Mouse (Mus musculus) liver, adult 2 months (tissue): ENCODE measurements around the gene Ppef2. TPM values are rescaled to one million over a fixed set of nuclear protein-coding genes. Genes with fewer than 3 reads are reported as not detected.
A peak's percentile ranks its signal among the peaks of the same experiment; 100 is the strongest.

Source experiments
- DNase-seq: peaks from one replicate; pipeline ENCODE4 v3.0.0-alpha.2; 2011; ENCODE audit warnings: low read depth, low spot score; ENCODE audit errors: extremely low read depth
- H3K27ac ChIP-seq: fragments of 200-500 bp; replicated peaks from 2 replicates; pipeline ENCODE4 v1.5.1; 2012; ENCODE audit warnings: low read depth, mild to moderate bottlenecking, control low read depth, inconsistent platforms, low read length; ENCODE audit not compliant: insufficient read depth
- H3K27me3 ChIP-seq: fragments of 200-500 bp; 2 replicates; pipeline ENCODE4 v1.6.1; 2012; ENCODE audit warnings: mild to moderate bottlenecking, moderate library complexity, low read length, inconsistent platforms; ENCODE audit not compliant: control insufficient read depth, insufficient read depth
- H3K36me3 ChIP-seq: fragments of 200-500 bp; 2 replicates; pipeline ENCODE4 v1.6.1; 2012; ENCODE audit warnings: low read length, inconsistent platforms; ENCODE audit not compliant: control insufficient read depth, insufficient read depth
- H3K4me1 ChIP-seq: fragments of 200-500 bp; 2 replicates; pipeline ENCODE4 v1.6.1; 2011; ENCODE audit warnings: low read length; ENCODE audit not compliant: control insufficient read depth, insufficient read depth
- H3K4me3 ChIP-seq: fragments of 200-500 bp; 2 replicates; pipeline ENCODE4 v1.5.1; 2011; ENCODE audit warnings: low read depth, mild to moderate bottlenecking, control low read depth, low read length, moderate library complexity; ENCODE audit not compliant: insufficient read depth
- H3K79me2 ChIP-seq: fragments of 200-500 bp; 2 replicates; pipeline ENCODE4 v1.6.1; 2012; ENCODE audit warnings: inconsistent platforms, mild to moderate bottlenecking, low read length, moderate library complexity; ENCODE audit not compliant: control insufficient read depth, insufficient read depth
- H3K9ac ChIP-seq: fragments of 200-500 bp; 2 replicates; pipeline ENCODE4 v1.6.1; 2012; ENCODE audit warnings: low read depth, mild to moderate bottlenecking, control low read depth, inconsistent platforms, low read length
- CTCF ChIP-seq: fragments of 200-500 bp; IDR thresholded peaks from 2 replicates; pipeline ENCODE4 v1.5.1; 2011; ENCODE audit warnings: low read depth, low read length, control low read depth
- POLR2A ChIP-seq: fragments of 200-500 bp; IDR thresholded peaks from 2 replicates; pipeline ENCODE4 v1.6.1; 2011; ENCODE audit warnings: low read length, control low read depth; ENCODE audit not compliant: insufficient read depth; ENCODE audit errors: extremely low read depth
- WGBS: fragments of 180-500 bp; shearing (Covaris S2); methylation state at CpG from one replicate; pipeline ENCODE4 v1.1.7; 2018; 5-methylcytosine and 5-hydroxymethylcytosine counted together
- polyA plus RNA-seq: library from polyadenylated mRNA; depleted of rRNA; stranded (reverse); fragments of >200 nt; gene quantifications from 2 replicates; pipeline ENCODE4 v1.2.3, GENCODE M21; 2012
- total RNA-seq: library from RNA; depleted of rRNA; stranded (reverse); fragments of >200 nt; gene quantifications from 2 replicates; pipeline ENCODE4 v1.2.3, GENCODE M21; 2014

The Ppef2 gene
- total and polyA plus RNA-seq, 2 experiments, result 0.27 TPM; not detected in 1

DNA sequence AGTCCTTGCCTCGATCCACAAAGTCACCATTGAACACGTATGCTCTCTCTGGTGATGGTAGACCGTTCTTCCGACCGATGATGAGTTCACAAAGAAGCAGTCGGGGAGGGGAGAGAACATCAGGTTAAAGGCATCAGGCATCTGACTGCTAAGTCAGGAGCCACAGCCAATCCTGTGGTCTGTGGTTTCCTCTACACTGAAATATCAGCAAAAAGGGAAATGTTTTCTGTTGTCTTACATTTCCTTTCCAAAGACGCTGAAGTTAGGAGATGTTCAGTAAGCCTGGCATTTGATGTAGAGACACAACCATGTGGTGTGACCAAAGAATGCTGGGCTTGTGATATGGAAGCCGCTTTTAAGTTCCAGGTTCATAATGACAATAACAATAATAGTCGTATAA is 10.6 kb downstream of the Ppef2 start:
- no peak overlapping the region for H3K9ac ChIP-seq
- no peak overlapping the region for H3K4me3 ChIP-seq
- DNase-seq, result no peak
- TF ChIP-seq POLR2A, result no peak
- 83% methylated on average over 9 of the region's 9 CpGs for WGBS
- H3K36me3 ChIP-seq, result no peaks in the 10 kb centered on the region
- H3K79me2 ChIP-seq, result no peaks in the 10 kb centered on the region
- H3K4me1 ChIP-seq, result no peaks in the 10 kb centered on the region
- no peaks in the 10 kb centered on the region for H3K27me3 ChIP-seq
- no peak overlapping the region for H3K27ac ChIP-seq

- Histone ChIP-seq H3K27me3 (no peaks in the 10 kb centered on the region), H3K79me2 (no peaks in the 10 kb centered on the region), H3K36me3 (no peaks in the 10 kb centered on the region), H3K27ac (no peak overlapping the region), H3K4me1 (no peaks in the 10 kb centered on the region), H3K4me3 (no peak overlapping the region), H3K9ac (no peak overlapping the region)
- 97% methylated on average over 2 of the region's 2 CpGs for WGBS
- DNase-seq, result no peak
- TF ChIP-seq POLR2A (no peak), CTCF (no peak)
Measured at GRCm38 (mm10) chr5:92244900-92245299, 11.2 kb downstream of the Ppef2 start.

DNA sequence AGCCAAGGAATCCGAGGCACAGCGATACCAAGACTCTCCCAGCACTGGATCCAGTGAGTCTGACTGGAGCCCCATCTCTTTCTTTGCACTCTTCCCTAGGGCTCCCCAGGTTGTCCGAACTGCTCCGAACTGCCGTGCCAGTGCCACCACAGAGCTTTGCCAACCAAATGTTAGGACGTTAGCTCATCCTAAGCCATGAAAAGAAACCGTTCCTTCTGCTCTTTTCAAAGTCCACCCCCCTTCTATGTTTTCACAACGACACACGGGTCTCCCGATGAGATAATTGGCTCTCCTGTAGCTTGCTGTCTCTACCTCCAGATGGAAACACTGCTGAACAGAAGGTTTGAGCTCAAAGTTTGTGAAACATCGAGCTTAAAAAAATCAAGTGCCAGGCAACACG is 15.3 kb downstream of the Ppef2 start:
- H3K36me3 ChIP-seq, result no peaks in the 10 kb centered on the region
- no peak overlapping the region for H3K9ac ChIP-seq
- DNase-seq, result no peak
- H3K4me3 ChIP-seq, result no peak overlapping the region
- 95% methylated on average over 12 of the region's 12 CpGs for WGBS
- no peaks in the 10 kb centered on the region for H3K4me1 ChIP-seq
- no peak overlapping the region for H3K27ac ChIP-seq
- no peaks in the 10 kb centered on the region for H3K27me3 ChIP-seq
- no peaks in the 10 kb centered on the region for H3K79me2 ChIP-seq
- TF ChIP-seq POLR2A, result no peak
- no peak for TF ChIP-seq CTCF

DNA sequence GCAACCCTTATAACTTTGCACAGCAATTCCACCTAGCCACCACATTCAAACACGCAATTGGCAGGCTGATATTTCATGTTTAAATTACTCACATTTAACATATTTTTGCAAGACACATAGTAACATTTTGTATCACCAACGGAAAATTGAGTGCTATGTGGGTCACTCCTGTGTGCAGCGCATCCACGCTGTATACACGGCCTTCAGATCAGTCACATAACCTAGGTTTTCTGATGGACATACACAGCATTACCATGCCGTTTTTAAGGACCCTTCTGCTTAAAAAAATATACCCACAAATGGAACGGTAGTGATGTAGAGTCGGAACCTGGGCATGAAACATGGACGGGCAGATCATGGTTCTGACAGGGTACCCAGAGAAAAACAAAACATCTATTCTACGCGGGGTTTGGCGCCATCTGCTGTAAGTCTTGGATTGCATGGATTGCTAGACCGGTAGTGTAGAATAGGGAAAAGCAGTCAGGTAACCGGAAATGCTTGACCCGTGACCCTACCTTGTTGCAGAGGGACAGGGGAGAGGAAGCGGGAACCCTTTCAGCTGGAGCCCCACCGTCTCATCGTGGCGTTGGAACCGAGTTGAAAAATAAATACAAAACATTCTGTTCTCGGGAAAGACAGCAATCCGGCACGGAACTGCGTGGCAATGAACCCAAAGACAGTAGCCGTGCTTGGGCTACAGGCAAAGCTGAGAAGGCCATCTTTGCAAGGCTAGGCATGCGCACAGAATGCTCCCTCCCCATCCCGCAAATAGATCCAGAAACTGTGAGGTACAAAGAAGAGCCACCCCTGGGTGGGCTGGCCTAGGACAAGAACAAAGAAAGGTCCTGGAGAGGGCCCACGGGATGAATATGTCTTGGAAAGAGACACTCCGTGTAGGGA is 16.5 kb downstream of the Ppef2 start:
- H3K79me2 ChIP-seq, result no peaks in the 10 kb centered on the region
- no peak overlapping the region for H3K4me3 ChIP-seq
- peak; percentile 58 for TF ChIP-seq CTCF
- TF ChIP-seq POLR2A, result no peak
- no peak overlapping the region for H3K9ac ChIP-seq
- no peaks in the 10 kb centered on the region for H3K4me1 ChIP-seq
- no peaks in the 10 kb centered on the region for H3K36me3 ChIP-seq
- peak; percentile 62 for DNase-seq
- H3K27me3 ChIP-seq, result no peaks in the 10 kb centered on the region
- H3K27ac ChIP-seq, result no peak overlapping the region
- 42% methylated on average over 29 of the region's 29 CpGs for whole genome bisulfite sequencing

DNA sequence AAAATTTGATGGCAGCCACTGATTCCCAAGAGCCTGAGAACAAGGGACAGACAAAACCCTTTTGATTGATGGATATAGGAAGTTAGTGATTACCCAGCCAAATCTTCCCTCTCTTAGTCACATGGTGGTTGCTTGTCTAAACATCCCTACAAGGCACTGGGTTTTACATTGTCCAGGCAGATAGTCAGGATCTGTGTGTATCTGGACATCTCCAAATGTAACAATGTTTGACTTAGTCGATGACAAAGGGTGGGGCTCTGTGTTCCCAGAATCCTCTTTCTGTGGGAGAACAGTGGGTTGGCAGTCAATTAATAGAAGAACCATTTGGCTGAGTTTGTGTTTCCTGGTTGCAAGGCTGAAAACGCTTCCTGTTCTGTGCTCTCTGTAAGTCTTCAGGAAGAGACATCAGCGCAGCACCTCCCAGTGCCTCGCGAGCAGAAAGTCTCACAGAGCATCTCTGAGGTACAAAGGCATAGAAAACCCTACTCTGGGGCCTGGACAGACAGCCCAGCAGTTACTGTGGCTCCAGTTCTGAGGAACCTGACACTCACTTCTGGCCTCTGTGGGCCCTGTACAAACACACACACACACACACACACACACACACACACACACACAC is 21.0 kb downstream of the Ppef2 start:
- no peak overlapping the region for H3K4me3 ChIP-seq
- TF ChIP-seq POLR2A (no peak), CTCF (no peak)
- no peaks in the 10 kb centered on the region for H3K4me1 ChIP-seq
- no peaks in the 10 kb centered on the region for H3K36me3 ChIP-seq
- H3K79me2 ChIP-seq, result no peaks in the 10 kb centered on the region
- H3K27ac ChIP-seq, result no peak overlapping the region
- DNase-seq, result no peak
- H3K9ac ChIP-seq, result no peak overlapping the region
- H3K27me3 ChIP-seq, result no peaks in the 10 kb centered on the region
- 54% methylated on average over 5 of the region's 5 CpGs for WGBS

- no peaks in the 10 kb centered on the region for H3K27me3 ChIP-seq
Measured at GRCm38 (mm10) chr5:92233366-92233765, 22.7 kb downstream of the Ppef2 start.

More at GRCm38 (mm10) chr5:92233366-92233765, 22.7 kb downstream of the Ppef2 start:
- DNase-seq, result no peak
- TF ChIP-seq CTCF (no peak), POLR2A (no peak)
- Histone ChIP-seq H3K36me3 (no peaks in the 10 kb centered on the region), H3K4me3 (no peak overlapping the region), H3K27ac (no peak overlapping the region), H3K79me2 (no peaks in the 10 kb centered on the region), H3K9ac (no peak overlapping the region), H3K4me1 (no peaks in the 10 kb centered on the region)
- 81% methylated on average over 4 of the region's 4 CpGs for WGBS
